Mouse (Mus musculus) T-helper 2 cell (primary cell): ENCODE measurements around the gene Trpm3.

Experiments used
- in situ Hi-C: fragments of 300-600 bp; cut with MboI, MseI; formaldehyde crosslinking; loops from one replicate; pipeline ENCODE4 v1.15.1; 2025; ENCODE audit warnings: high pct_unique_total_duplicates

Gene Trpm3

GRCm38 (mm10) chr19:22631316-22631715, 492.5 kb downstream of the Trpm3 start:
- in situ Hi-C loops, result loop anchor here (25.0 kb wide), 1 partner anchor 106 kb away; no protein-coding TSS in a partner anchor

GRCm38 (mm10) chr19:22635635-22636034, 496.8 kb downstream of the Trpm3 start:
- in situ Hi-C loops, result loop anchor here (25.0 kb wide), 1 partner anchor 102 kb away; no protein-coding TSS in a partner anchor

- in situ Hi-C loops, result loop anchor here (25.0 kb wide), 1 partner anchor 100 kb away; no protein-coding TSS in a partner anchor
These were observed 498.9 kb downstream of the Trpm3 start for GRCm38 (mm10) chr19:22637786-22638185.

GRCm38 (mm10) chr19:22638394-22638954, 499.6 kb downstream of the Trpm3 start:
- in situ Hi-C loops, result loop anchor here (25.0 kb wide), 1 partner anchor 99 kb away; no protein-coding TSS in a partner anchor

- in situ Hi-C loops, result loop anchor here (25.0 kb wide), 1 partner anchor 95 kb away; no protein-coding TSS in a partner anchor
These were observed 503.3 kb downstream of the Trpm3 start for GRCm38 (mm10) chr19:22642124-22642523.

- in situ Hi-C loops, result no loop called here
These were observed 517.8 kb downstream of the Trpm3 start for GRCm38 (mm10) chr19:22656466-22657215.

- in situ Hi-C loops, result no loop called here
These were observed 518.4 kb downstream of the Trpm3 start for GRCm38 (mm10) chr19:22657251-22657650.

GRCm38 (mm10) chr19:22665401-22665800, 526.6 kb downstream of the Trpm3 start:
- in situ Hi-C loops, result no loop called here

GRCm38 (mm10) chr19:22670222-22670621, 531.4 kb downstream of the Trpm3 start:
- in situ Hi-C loops, result loop anchor here (5.0 kb wide), 1 partner anchor 48 kb away; no protein-coding TSS in a partner anchor

- in situ Hi-C loops, result loop anchor here (5.0 kb wide), 1 partner anchor 51 kb away; no protein-coding TSS in a partner anchor
These were observed 534.0 kb downstream of the Trpm3 start for GRCm38 (mm10) chr19:22672892-22673291.

GRCm38 (mm10) chr19:22676206-22676605, 537.4 kb downstream of the Trpm3 start:
- in situ Hi-C loops, result no loop called here

- in situ Hi-C loops, result no loop called here
These were observed 543.4 kb downstream of the Trpm3 start for GRCm38 (mm10) chr19:22682238-22682637.

- in situ Hi-C loops, result no loop called here
These were observed 553.1 kb downstream of the Trpm3 start for GRCm38 (mm10) chr19:22691995-22692394.

- in situ Hi-C loops, result no loop called here
These were observed 553.7 kb downstream of the Trpm3 start for GRCm38 (mm10) chr19:22692553-22692952.

GRCm38 (mm10) chr19:22692956-22693355, 554.1 kb downstream of the Trpm3 start:
- in situ Hi-C loops, result no loop called here

- in situ Hi-C loops, result no loop called here
These were observed 556.6 kb downstream of the Trpm3 start for GRCm38 (mm10) chr19:22695423-22695822.

GRCm38 (mm10) chr19:22698737-22699136, 559.9 kb downstream of the Trpm3 start:
- in situ Hi-C loops, result no loop called here

- in situ Hi-C loops, result loop anchor here (10.0 kb wide), 1 partner anchor 626 kb away; no protein-coding TSS in a partner anchor
These were observed 562.2 kb downstream of the Trpm3 start for GRCm38 (mm10) chr19:22700871-22701651.

GRCm38 (mm10) chr19:22703876-22704275, 565.0 kb downstream of the Trpm3 start:
- in situ Hi-C loops, result loop anchor here (10.0 kb wide), 1 partner anchor 629 kb away; no protein-coding TSS in a partner anchor

- in situ Hi-C loops, result loop anchor here (10.0 kb wide), 1 partner anchor 631 kb away; no protein-coding TSS in a partner anchor
These were observed 566.6 kb downstream of the Trpm3 start for GRCm38 (mm10) chr19:22705414-22705813.

GRCm38 (mm10) chr19:22719027-22719426, 580.2 kb downstream of the Trpm3 start:
- in situ Hi-C loops, result no loop called here

GRCm38 (mm10) chr19:22729846-22730245, 591.0 kb downstream of the Trpm3 start:
- in situ Hi-C loops, result loop anchor here (25.0 kb wide), 1 partner anchor 93 kb away; no protein-coding TSS in a partner anchor
